Mouse (Mus musculus) erythroblast, embryonic 14.5 days (primary cell): ENCODE measurements around the gene Snd1.

Source experiments
- GATA1 ChIP-seq: IDR thresholded peaks from 2 replicates; pipeline ENCODE4 v1.6.1; 2012; ENCODE audit warnings: low read length, inconsistent platforms, mixed read lengths
- TAL1 ChIP-seq: IDR thresholded peaks from 3 replicates; pipeline ENCODE4 v1.6.1; 2012; ENCODE audit warnings: low read length, inconsistent platforms, mixed read lengths

- no peak for TF ChIP-seq GATA1
- no peak for TF ChIP-seq TAL1
These were observed 39.3 kb downstream of the Snd1 start for GRCm38 (mm10) chr6:28514195-28514594.
